Mouse (Mus musculus) heart, embryonic 13.5 days (tissue): ENCODE measurements around the gene Vangl2. TPM values are rescaled to one million over a fixed set of nuclear protein-coding genes. Genes with fewer than 3 reads are reported as not detected.

Experiments
- ATAC-seq: fragments of 200-750 bp; cut with Nextera tagmentation; 2 replicates; pipeline ENCODE4 v1.8.0; 2017; ENCODE audit warnings: moderate TSS enrichment; ENCODE audit not compliant: insufficient number of reproducible peaks, low FRiP score, low TSS enrichment; ENCODE audit errors: extremely low read depth
- H3K27ac ChIP-seq: fragments of 300-500 bp; sonication (generic); replicated peaks from 2 replicates; pipeline ENCODE4 v1.5.1; 2015; ENCODE audit warnings: moderate library complexity, mild to moderate bottlenecking, inconsistent platforms
- H3K27me3 ChIP-seq: fragments of 300-500 bp; sonication (generic); replicated peaks from 2 replicates; pipeline ENCODE4 v1.6.1; 2015; ENCODE audit warnings: mild to moderate bottlenecking, inconsistent platforms
- H3K36me3 ChIP-seq: fragments of 300-500 bp; sonication (generic); 2 replicates; pipeline ENCODE4 v1.6.1; 2015; ENCODE audit warnings: mild to moderate bottlenecking, inconsistent platforms
- H3K4me1 ChIP-seq: fragments of 300-500 bp; sonication (generic); 2 replicates; pipeline ENCODE4 v1.6.1; 2015; ENCODE audit warnings: inconsistent platforms
- H3K4me2 ChIP-seq: fragments of 300-500 bp; sonication (generic); 2 replicates; pipeline ENCODE4 v1.6.1; 2015; ENCODE audit warnings: inconsistent platforms, mild to moderate bottlenecking, moderate library complexity
- H3K4me3 ChIP-seq: fragments of 300-500 bp; sonication (generic); 2 replicates; pipeline ENCODE4 v1.5.1; 2015; ENCODE audit warnings: moderate library complexity, mild to moderate bottlenecking, inconsistent platforms
- H3K9ac ChIP-seq: fragments of 300-500 bp; sonication (generic); 2 replicates; pipeline ENCODE4 v1.6.1; 2015; ENCODE audit warnings: inconsistent platforms, mild to moderate bottlenecking, moderate library complexity
- H3K9me3 ChIP-seq: fragments of 300-500 bp; sonication (generic); 2 replicates; pipeline ENCODE4 v1.6.1; 2016; ENCODE audit warnings: inconsistent platforms
- WGBS: fragments of 180-500 bp; shearing (Covaris S2); methylation state at CpG from one replicate; pipeline ENCODE4 v1.1.7; 2015; ENCODE audit warnings: mixed read lengths; 5-methylcytosine and 5-hydroxymethylcytosine counted together
- polyA plus RNA-seq: library from polyadenylated mRNA; unstranded; fragments of >200 nt; fragmentation: Nextera tagmentation; extraction: Ambion mirVana; gene quantifications from 2 replicates; pipeline ENCODE4 v1.2.1, GENCODE M21; 2015

Vangl2 gene
- polyA plus RNA-seq = 8.9 and 9.3 TPM in 2 replicates

DNA sequence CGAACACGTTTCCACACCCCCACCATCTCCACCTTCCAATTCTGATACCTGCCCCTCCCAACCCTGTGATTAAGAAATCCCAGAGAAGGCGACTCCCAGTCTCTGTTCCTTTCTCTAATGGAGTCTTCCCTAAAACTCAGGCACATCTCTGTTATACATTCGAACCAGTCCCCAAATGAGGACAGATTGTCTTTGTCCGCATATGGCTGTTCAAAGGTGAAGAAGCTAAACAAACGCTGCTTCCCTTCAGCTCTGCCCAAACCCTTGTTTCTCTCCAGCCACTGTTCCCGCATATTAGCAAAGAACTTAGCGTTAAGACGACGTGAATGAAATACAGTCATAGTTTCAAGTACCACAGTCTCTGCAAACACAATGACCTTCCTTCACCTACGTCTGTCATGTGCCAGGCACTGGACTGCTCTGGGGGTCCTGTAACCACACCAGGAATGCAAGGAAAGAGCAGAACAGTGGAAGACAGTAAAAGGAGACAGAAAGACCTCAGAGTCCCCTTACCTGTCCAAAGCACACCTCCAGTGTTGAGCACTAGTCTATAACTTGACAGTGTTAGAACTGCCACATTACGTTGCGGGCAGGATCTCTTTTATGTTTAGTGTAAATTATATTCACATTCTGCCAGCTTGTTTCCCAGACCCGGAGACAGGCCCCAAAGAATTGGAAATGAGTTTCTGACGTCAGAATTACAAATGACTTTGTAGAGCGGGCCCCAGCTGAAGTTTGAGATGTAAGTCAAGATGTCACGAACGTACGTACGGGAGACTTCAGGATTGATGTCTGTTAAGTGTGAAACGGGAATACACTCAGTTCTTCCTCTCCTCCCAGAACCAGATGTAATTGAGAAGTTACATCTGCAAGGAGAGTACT lies at the start of gene Vangl2:
TSS of gene Vangl2 (minus strand) at position 51 of the 882 bp plus-strand sequence.
- Histone ChIP-seq H3K4me1 (peaks cover 33% of the 10 kb centered on the region), H3K27ac (peak within 1 kb of the TSS; percentile 91), H3K36me3 (no peaks in the 10 kb centered on the region), H3K4me3 (peak within 1 kb of the TSS; percentile 97), H3K27me3 (no peaks in the 10 kb centered on the region), H3K9ac (peak within 1 kb of the TSS; percentile 97), H3K4me2 (peak within 1 kb of the TSS; percentile 82), H3K9me3 (no peaks in the 10 kb centered on the region)
- WGBS = 65% methylated on average over 21 of the region's 21 CpGs
- no peak for ATAC-seq

DNA sequence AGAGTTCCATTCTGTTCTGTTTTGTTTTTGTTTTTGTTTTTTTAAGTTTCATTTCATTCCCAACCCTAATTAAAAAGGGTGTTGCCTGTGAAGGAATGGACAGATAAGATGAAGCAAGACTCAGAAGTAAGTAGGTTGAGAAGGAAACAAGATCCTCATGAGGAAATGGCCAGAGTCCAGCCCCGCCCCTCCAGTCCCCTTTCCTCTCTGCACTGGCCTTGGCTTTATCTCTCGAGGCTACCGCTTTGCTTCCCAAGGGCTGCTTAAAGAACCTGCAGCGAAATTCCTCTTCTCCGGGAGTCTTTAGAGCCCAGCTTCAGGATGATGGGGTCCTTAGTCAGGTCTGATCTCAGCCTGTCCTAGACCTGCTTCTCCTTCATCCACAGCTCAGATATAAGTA lies 49.7 kb upstream of the Vangl2 start:
- H3K9ac ChIP-seq = 0 out of 2 replicates have a peak overlapping the region, but pooled peaks have one; percentile 1
- no peak for ATAC-seq
- WGBS = 35% methylated on average over 5 of the region's 5 CpGs

DNA sequence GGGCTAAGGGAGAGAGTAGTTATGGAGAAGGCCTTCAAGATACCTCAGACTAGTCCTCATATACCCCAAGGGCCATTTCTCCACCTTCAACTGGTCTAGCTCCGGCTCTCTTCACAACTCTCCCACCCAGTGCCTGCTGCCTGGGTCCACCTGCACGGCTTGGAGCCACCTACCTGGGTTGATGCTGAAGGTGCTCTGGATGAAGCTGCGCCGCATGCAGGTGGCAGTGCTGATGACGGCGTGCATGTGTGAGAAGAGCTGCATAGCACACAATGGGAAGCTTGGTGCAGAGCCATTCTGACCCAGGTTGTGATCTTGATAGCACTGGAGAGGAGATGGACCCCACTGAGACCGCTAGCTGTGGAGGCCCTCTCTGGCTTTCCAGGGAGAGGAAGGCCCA lies 44.4 kb upstream of the Vangl2 start:
- Histone ChIP-seq H3K27me3 (no peaks in the 10 kb centered on the region), H3K36me3 (peaks cover 98% of the 10 kb centered on the region), H3K4me2 (no peak overlapping the region), H3K9ac (no peak overlapping the region), H3K9me3 (no peaks in the 10 kb centered on the region), H3K4me3 (no peak overlapping the region), H3K4me1 (peaks cover 10% of the 10 kb centered on the region), H3K27ac (no peak overlapping the region)
- no peak for ATAC-seq
- 90% methylated on average over 7 of the region's 7 CpGs for WGBS

More for the DNA sequence above, 49.7 kb upstream of the Vangl2 start:
- Histone ChIP-seq H3K4me3 (no peak overlapping the region), H3K4me1 (peaks cover 9% of the 10 kb centered on the region), H3K27me3 (no peaks in the 10 kb centered on the region), H3K9me3 (no peaks in the 10 kb centered on the region), H3K4me2 (no peak overlapping the region), H3K27ac (peak overlapping the region; percentile 16), H3K36me3 (peaks cover 74% of the 10 kb centered on the region)

DNA sequence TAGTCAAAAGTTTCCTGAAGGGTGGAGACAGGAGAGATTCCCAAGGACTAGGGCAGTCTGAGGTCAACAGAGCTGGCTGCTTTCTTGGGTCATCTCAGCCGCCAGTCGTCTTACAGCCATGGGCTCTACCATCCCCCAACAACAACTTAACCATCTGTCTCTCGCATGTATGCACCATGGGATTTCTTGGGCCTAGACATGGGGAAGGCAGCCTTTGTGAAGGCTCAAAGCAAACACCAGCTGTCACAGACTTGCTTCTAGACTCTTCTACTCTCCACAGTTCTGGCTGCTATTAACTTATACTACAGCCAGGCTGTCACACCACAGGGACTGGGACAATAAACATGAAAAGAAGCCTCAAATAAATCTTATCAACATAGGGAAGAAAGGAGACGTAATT lies 43.3 kb upstream of the Vangl2 start:
- Histone ChIP-seq H3K27ac (no peak overlapping the region), H3K9me3 (no peaks in the 10 kb centered on the region), H3K4me1 (peaks cover 10% of the 10 kb centered on the region), H3K9ac (no peak overlapping the region), H3K27me3 (no peaks in the 10 kb centered on the region), H3K4me3 (no peak overlapping the region), H3K36me3 (peaks cover 100% of the 10 kb centered on the region), H3K4me2 (no peak overlapping the region)
- ATAC-seq = no peak
- 66% methylated on average over 4 of the region's 4 CpGs for WGBS

DNA sequence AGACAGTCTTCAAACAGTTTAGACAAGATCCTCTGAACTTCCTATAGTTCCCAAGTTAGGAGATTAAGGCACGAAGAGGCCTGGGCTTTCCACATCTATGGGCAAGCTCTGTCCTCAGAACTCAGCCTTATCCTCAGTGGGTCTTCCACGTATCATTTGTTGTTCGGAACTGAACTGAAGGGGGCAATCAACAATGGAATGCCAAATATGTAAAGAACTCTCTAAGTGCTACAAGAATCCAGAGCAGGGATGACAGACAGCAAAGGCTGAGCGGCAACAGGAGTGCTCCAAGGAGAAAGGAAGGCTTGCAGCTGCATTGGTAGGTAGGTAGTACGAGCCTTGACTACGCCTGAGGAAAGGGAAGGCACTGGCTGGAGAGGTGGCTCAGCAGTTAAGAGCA lies 42.0 kb upstream of the Vangl2 start:
- H3K36me3 ChIP-seq = peaks cover 100% of the 10 kb centered on the region
- H3K4me1 ChIP-seq = peaks cover 10% of the 10 kb centered on the region
- H3K27me3 ChIP-seq = no peaks in the 10 kb centered on the region
- no peak overlapping the region for H3K4me2 ChIP-seq
- H3K27ac ChIP-seq = no peak overlapping the region
- H3K4me3 ChIP-seq = no peak overlapping the region
- no peaks in the 10 kb centered on the region for H3K9me3 ChIP-seq
- H3K9ac ChIP-seq = no peak overlapping the region
- ATAC-seq = no peak
- WGBS = 38% methylated on average over 6 of the region's 6 CpGs

DNA sequence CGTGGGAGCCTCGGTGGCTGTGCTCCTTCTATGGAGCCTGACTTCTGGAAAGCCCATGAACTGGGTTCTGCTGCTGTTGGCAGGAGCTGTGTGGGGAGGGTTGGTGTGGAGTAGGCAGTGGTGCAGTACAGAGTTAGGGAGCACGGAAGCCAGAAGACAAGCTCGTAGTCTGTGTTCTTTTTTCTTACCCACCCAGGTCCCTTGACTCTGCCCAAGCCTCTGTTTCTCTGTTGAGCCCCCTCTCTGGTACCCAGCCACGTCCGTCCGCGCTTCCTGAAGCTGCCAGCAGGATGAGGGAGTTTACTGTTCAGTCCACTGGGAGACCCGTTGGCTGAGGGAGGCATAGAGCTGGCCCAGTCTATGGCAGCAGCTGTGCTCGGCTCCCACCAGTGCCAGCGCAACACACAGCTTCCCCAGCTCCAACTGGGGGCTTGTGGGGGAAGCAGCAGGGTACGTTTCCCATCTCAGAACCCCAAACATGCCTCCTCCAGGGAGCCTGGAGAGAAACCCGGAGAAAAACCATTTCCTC lies 36.4 kb upstream of the Vangl2 start:
- Histone ChIP-seq H3K9me3 (no peaks in the 10 kb centered on the region), H3K4me2 (no peak overlapping the region), H3K27me3 (0 out of 2 replicates have a peak, but pooled peaks cover 2% of the 10 kb centered on the region), H3K36me3 (peaks cover 61% of the 10 kb centered on the region), H3K27ac (no peak overlapping the region), H3K4me3 (no peak overlapping the region), H3K9ac (no peak overlapping the region), H3K4me1 (peaks cover 12% of the 10 kb centered on the region)
- WGBS = 74% methylated on average over 13 of the region's 13 CpGs
- ATAC-seq = no peak

DNA sequence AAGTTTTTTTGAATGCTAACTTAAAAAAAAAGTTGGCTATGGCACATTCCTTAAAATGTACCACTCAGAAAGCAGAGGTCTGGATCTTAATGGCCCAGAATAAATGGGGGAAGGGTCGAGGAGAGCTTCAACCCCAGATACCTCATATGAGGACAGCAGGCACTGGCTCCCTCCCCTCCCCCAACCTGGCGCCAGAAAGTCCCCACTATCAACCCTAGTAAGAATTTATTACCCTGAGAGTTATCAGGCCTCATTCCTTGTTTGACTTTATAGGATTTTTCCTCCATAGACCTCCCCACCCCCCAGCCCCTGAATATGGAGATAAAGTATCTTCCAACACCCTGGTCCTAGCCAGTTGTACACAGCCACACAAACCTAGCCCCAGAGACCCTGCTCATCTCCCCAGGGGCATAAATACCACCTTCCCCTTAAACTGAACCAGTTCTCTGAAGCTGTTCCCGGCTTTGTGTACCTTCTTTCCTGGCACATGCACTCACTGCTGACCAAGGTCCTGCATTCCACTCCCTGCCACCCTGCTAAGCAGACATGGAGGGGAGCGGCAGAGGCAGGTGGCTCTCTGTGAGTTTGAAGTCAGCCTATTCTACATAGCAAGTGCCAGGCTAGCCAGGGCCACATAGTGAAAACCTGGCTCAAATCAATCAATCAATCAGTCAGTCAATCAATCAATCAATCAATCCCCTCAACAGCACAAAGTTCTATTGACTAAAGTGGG lies 35.2 kb upstream of the Vangl2 start:
- 41% methylated on average over 4 of the region's 4 CpGs for WGBS
- Histone ChIP-seq H3K36me3 (peaks cover 49% of the 10 kb centered on the region), H3K4me1 (peaks cover 12% of the 10 kb centered on the region), H3K4me2 (no peak overlapping the region), H3K27me3 (0 out of 2 replicates have a peak, but pooled peaks cover 10% of the 10 kb centered on the region), H3K4me3 (no peak overlapping the region), H3K9me3 (no peaks in the 10 kb centered on the region), H3K27ac (no peak overlapping the region), H3K9ac (no peak overlapping the region)
- no peak for ATAC-seq

DNA sequence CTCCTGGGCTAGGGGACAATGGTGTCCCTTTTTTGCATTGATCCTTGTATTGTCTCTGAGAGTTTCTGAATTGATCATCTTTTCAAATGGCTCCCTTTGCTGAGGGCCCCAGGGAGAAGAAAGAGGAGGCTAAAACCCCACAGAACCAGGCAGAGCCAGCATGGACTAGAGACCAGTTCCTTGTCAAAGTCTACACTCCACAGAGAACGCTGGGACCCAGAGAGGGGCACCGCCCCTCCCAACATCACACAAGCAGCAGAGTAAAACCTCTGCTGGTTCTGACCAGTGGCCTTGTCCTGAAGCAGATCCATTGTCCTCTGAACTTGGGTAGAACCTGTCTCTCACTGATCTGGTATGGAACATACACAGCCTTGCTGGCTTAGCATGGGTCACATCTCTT lies 33.9 kb upstream of the Vangl2 start:
- ATAC-seq = no peak
- Histone ChIP-seq H3K36me3 (peaks cover 35% of the 10 kb centered on the region), H3K27ac (no peak overlapping the region), H3K4me2 (no peak overlapping the region), H3K9ac (no peak overlapping the region), H3K9me3 (no peaks in the 10 kb centered on the region), H3K4me3 (no peak overlapping the region), H3K27me3 (peaks cover 22% of the 10 kb centered on the region), H3K4me1 (peaks cover 12% of the 10 kb centered on the region)
- WGBS = 78% methylated on average over 2 of the region's 2 CpGs

DNA sequence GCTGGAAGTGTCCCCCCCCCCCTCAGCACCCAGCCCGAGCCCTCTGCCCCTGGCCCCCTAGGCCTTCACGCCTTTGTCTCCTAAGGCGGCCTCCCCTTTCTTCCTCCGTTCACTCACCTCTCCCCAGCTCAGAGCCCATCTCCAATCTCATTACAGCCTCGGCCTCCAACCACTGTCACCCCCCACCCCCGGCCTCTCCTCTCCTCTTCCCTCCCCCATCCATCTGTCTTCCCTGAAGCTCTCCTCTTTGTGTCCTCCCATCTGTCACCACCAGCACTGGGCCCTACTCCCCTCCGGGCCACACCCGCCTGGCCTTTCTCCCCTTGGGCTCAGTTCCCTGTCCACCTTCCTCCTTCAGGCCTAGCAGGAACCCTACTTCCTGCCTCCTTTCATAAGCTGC lies 33.0 kb upstream of the Vangl2 start:
- Histone ChIP-seq H3K27me3 (peaks cover 31% of the 10 kb centered on the region), H3K36me3 (peaks cover 26% of the 10 kb centered on the region), H3K4me3 (no peak overlapping the region), H3K9ac (no peak overlapping the region), H3K9me3 (no peaks in the 10 kb centered on the region), H3K4me2 (no peak overlapping the region), H3K4me1 (peaks cover 12% of the 10 kb centered on the region), H3K27ac (no peak overlapping the region)
- 32% methylated on average over 8 of the region's 8 CpGs for WGBS
- no peak for ATAC-seq

DNA sequence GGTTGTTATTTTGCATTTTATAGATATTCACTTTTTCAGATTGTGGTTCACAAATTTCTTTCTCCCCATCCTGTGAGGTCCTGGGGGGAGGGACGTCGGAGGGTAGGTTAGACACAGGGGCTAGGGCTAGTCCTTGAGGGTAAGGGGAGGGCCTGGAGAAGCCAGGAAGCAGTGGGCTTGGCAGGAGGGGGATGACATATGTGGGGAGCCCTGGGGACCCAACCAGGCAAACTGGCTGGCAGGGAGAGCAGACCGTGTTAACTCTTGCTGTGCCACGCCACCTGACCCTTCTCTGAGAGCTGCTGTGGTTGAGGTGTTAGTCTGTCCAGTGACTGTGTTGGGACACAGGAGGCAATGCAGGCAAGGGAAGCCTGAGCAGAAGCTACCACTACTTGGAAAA lies 32.4 kb upstream of the Vangl2 start:
- Histone ChIP-seq H3K9me3 (no peaks in the 10 kb centered on the region), H3K27ac (no peak overlapping the region), H3K36me3 (peaks cover 21% of the 10 kb centered on the region), H3K4me1 (peaks cover 12% of the 10 kb centered on the region), H3K4me2 (no peak overlapping the region), H3K4me3 (no peak overlapping the region), H3K9ac (no peak overlapping the region), H3K27me3 (peaks cover 36% of the 10 kb centered on the region)
- WGBS = 42% methylated on average over 4 of the region's 4 CpGs
- ATAC-seq = no peak

DNA sequence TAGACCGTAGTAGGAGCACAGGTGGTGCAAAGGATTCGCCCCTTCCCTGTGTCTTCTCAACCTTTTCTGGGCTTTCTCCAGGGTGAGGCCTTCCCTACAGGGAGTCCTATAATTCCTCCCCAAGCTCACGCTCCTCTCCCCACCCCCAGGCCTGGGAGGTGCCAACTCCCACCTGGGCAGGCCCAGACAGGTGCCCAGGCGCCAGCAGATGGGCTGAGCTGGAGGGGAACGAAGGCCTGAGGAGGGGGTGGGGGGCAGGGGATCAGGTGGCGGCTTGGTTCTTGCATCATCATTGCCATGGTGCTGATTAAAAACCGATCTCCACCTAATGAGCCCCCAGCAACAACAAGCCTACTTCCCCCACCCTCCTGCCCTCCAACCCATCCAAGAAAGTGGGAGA lies 30.6 kb upstream of the Vangl2 start:
- Histone ChIP-seq H3K9ac (no peak overlapping the region), H3K4me3 (no peak overlapping the region), H3K9me3 (no peaks in the 10 kb centered on the region), H3K36me3 (peaks cover 3% of the 10 kb centered on the region; the same call in 1 of the 2 replicates), H3K27me3 (peaks cover 54% of the 10 kb centered on the region), H3K4me2 (no peak overlapping the region), H3K4me1 (peaks cover 17% of the 10 kb centered on the region), H3K27ac (no peak overlapping the region)
- 63% methylated on average over 7 of the region's 7 CpGs for WGBS
- no peak for ATAC-seq
